Mouse (Mus musculus) spleen, adult 18-20 months (tissue): ENCODE data around the gene Styxl1.

Experiments
- DNase-seq, 2 experiments: peaks; one replicate each; pipeline ENCODE4 v3.0.0; 2022; ENCODE audit warnings: mixed read lengths in 2 of 2

Gene Styxl1

DNA sequence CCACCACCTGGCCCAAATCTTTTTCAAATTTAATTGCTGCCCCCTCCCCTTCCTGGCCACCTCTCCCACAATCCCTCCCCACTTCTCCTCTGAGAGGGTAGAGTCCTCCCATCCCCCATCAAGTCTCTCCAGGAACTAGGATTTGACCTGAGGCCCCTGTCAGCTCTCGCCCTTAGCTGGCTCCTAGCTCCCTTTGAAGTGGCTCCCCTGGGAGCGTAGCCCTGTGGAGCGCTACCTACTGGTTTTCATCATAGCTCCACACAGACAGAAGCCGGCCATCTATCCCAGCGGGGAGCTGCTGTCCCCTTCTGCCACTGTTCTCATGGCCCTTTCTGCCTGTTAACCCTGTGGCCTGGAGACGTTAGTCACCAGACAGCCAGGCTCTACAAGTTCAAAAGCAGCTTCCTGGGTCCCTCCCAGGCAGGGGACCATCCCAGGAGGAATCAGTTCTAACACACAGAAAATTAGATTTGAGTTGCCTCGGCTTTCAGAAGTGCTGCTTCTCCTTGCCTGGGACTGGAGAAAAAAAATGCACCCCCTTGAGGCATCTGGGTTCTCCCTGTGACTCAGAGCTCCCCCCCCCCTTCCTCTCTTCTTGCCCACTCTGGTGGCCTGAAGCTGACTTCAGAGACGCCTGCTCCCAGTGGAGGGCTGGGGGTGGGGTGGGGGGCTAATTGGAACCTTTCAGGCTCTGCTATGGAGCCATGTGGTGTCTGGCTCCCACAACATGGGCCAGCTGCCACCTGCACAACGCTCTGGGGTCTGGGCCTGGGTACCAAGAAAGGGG lies 53.5 kb downstream of the Styxl1 start:
- DNase-seq: no peak

DNA sequence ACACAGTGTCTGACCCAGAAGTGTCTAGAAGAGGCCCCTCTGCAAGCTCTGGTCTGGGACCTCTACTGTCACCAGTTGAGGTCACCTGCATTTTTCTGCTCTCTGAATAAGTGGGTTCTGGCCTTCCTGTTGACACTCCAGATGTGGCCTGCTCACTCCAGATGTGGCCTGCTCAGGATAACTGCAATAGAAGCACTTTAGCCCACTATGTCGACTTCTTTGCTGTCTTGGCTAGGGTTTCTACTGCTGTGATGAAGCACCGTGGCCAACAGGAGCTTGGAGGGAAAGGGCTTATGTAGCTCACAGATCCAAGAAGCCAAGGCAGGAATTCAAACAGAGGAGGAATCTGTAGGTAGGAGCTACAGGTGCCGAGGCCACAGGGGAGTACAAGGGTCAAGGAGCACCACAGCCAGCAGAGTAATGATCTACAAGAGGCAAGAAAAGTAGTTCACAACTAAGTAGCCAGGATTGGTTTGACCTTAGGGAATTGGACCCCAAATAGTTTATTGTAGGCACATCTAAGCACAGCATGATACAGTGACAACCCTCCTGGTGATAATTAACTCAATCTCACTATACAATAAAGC lies 54.9 kb downstream of the Styxl1 start:
- no peak for DNase-seq

DNA sequence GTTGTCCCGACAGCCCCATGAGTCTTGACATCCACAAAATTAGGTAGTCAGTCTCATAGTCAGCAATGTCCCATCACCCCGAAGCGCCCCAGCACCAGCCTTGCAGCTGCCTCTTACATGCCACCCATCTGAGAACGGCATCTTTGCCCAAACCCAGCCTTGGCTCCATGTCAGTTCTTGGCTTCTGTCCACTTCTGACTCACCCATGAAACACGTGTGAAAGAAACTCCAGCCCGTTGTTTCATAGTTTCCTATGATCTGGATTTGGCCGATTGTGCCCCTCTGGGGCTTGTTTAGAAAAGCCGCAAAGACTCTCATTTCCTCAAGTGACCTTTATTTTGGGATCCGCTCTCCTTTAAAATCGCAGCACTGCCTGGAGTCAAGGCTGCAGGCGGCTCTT lies 56.1 kb downstream of the Styxl1 start:
- no peak for DNase-seq

DNA sequence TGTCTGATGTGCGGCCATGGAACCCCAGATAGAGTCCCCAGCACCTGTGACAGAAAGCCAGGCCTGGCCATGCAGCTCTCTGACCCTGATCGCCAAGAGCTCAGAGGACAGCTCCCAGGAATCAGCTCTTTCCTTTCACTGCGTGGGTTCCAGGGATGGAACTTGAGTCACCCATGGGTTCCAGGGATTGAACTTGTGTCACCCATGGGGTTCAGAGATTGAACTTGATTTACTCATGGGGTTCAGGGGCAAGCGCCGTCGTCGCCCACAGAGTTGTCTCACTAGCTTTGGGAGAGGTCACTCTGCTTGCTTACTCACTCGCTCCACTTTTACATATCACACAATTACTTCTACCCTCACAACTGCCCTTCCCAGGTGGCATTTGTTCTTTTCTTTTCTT lies 57.1 kb downstream of the Styxl1 start:
- DNase-seq: no peak

DNA sequence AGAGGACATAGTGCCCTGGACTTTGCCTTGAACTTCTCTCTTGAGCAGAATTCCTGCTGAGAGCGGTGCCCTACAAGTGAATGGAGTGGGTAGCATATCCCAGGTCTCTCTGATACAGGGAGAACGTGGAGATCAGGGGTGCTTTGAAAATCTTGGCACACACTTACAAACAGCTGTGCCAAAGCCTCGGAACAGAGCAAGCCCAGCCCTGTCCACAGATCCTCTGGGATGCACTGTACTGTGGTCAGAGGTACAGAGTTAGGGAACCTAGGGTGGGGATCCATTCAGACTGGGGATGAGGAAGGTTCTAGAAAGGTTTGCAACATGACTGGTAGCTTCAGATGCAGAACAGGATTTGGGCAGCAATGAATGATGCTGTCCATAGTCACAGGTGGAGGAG lies 58.1 kb downstream of the Styxl1 start:
- DNase-seq: no peak

DNA sequence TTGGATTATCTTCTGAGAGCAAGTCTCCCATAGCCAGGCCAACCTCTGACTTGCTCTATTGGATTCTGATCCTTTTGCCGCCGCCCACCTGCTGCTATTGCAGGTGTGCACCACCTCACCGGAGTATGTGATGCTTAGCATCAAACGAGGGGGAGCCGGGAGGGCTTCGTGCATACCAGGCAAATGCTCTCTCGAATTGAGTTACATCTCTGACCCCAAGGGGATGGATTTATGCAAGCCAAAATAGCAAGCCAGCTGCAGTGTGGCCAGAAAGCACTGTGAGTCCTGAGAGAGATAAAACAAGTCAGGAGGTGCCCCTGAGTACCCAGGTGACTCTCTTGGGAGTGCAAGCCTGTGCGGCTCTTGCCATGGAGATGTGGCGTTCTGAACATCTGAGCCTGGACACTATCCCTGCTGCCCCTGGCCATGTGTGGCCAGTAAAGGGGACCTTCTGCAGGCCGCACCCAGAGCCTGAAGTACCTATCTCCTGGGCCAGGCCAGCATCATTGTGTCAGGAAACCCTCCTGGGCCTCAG lies 58.5 kb downstream of the Styxl1 start:
- no peak for DNase-seq

DNA sequence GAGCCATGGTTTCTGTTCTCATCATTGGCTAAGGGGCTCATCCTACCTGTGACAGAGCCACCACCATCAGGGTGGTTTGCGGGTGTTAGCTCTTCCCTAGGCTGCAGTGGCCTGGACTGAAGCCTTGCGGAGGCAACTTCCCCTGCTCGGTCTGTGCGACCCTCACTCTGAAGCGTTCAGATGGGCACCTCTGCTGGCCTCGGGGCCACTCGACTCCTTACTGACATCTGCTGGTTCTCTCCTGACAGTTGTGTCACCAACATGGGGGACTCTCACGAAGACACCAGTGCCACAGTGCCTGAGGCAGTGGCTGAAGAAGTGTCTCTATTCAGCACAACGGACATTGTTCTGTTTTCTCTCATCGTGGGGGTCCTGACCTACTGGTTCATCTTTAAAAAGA lies 62.6 kb downstream of the Styxl1 start:
- DNase-seq: peak in 1 of 2 experiments; percentile 22

DNA sequence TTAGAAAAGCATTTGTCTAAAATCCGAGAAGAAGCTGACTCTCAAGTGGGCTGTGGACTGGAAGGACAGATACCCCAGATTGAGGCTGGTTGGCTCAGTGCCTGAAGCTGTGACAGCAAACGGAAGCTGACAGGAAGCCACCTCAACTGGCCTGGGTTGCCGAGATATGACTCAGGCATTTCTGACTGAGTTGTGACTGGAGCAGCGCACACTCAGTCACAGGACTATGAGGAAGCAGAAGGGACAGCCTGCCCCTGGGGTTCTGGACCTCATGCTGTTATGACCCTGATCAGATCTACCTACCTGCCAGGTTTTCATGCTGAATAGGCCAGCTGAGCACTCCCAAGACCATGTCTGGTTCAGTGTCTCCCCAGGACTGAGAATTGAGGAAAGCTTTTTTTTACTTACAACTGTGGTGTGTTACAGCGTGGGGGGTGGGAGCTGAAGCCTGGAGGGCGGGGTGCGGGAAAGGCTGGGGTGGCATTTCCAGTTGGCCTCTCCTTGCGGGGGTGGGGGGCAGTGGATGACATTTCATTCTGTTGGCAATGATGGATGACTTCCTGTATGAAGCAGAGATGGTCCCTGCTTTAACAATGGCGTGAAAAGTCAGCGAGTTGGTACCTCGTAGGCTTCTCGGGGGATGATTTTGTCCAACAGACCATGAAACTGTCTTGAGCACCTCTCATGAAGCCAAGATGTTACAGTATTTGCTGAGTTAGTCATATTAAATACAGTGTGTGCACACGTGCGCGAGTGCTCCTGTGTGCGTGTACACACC lies 64.6 kb downstream of the Styxl1 start:
- DNase-seq: peak; percentile 44 to 52

DNA sequence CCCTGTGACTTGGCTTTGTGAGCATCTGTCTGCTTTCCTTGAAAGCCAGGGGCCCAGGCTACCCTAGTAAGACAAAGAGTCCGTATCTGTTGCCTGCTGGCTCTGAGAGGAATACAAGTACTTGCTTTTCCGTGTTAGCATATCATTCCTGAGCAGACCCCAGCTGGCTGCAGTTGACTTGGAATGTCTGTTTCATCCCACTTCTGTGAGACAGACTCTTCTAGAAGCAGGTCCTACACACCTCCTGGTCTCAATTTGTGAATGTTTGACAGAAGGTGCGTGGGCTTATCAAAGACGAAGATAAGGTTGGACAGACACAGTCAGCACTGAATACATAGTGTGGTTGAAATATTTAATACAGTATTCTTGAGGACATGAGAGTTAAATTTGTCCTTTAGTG lies 65.4 kb downstream of the Styxl1 start:
- DNase-seq: no peak

DNA sequence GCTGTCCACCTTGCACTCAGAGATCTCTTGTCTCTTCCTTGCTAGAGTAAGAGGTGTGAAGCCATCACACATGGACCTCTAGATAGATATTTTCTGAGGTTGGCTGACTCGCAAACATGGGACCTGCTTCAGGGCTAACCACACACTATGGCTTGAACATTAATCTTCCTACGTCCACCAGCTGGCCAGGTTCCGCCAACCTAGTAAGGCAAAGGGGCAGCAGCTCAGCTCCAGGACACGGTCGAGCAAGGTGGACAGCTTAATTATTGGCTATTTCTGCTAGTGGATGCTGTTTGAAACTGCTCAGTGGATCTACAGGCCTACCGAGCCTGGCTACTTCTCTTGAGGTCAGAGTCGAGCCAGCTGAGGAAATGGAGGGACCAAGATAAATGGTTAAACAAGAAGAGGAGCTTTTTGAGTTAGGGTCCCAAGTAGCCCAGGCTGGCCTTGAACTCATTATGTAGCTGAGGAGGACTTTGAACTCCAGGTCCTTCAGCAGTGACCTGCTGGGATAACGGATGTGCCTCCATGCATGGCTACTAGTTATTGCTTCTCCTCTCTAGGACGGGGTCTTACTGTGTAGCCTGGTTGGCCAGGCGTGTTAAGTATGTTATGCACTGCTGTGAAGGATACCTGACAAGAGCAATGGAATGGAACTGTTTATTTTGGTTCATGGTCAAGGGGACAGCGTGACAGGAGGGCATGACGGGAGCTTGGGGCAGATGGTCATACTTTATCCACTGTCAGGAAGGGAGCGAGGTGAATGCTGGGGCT lies 66.4 kb downstream of the Styxl1 start:
- DNase-seq: no peak

DNA sequence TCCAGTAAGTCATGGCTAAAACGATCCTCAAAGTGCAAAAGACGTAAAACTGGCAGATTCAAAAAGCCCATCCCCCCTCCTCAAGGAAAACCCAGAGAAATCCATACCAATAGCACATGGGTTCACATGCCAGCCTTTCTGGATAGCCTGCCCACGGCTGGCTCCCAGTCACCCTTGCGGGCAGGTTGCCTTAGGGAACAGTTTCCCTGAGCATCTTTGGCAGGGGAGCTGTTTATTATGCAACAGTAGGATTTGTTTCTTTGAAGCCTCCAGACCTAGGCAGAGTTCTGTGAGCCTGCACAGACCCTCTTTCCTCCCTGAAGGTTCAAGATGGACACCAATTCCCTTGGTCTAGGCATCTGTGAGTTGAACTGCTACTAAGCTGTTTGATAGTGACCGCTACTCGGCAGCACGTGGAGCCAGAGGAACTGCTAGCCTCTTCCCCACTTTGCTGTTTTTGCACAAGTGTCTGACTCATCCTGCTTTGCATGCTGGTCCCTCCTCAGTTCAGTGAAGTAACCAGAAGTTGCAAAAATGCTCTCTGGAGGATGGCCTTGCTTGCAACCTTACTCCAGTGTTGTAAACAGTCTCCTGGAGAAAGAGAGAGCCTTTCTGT lies 67.5 kb downstream of the Styxl1 start:
- peak; percentile 17 to 20 for DNase-seq

DNA sequence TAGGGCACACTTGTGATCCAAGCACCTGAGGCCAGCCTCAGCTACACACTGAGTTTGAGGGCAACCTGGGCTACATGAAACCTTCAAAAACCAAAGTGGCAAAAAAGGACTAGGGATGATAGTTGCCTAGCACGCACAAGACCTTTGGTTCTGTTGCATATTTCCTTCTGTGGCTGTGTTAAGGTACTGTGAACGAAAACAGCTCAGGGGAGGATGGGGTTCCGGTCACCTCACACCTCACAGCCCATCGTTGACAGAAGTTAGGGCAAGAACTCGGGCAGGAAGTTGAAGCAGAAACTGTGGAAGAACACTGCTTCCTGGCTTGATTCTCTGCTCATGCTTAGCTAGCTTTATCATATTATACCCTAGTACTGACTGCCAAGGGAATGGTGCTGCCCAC lies 68.5 kb downstream of the Styxl1 start:
- no peak for DNase-seq

DNA sequence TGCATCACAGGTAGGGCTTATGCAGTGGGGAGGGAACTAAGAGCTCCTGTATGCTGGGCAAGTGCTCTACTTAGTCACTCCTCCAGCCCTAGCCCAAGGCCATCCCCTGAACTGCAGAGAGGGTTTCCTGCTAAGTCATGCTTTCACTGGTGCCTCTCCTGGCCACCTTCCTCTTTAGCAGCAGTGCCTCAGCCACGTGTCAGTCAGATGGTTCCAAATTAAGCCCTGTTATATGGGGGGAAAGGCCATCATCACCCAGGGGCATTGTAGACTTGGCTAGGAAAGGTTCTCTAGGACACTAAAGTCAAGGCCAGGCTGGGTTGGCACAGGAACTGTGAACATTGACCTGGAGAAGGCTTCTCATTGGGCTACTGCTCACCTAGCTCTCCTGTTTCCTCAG lies 70.3 kb downstream of the Styxl1 start:
- DNase-seq: peak in 1 of 2 experiments; percentile 21

DNA sequence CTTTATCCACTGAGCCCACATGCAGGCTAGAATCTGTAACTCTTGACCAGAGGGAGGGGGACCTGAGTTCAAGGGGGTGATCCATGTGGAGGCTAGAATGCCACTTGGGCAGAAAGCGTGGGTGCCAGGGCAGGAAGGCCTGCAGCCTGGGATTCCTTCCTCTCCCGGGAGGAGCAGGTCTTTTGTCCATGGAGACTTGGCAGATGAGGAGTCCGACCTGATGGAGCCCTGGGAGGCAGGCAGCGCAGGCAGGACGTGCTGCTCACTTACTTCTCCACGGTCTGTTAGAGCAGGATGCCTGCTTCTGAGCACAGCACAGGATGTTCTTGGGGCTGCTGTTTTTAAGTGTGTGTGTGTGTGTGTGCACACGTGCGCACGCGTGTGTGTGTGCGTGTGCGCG lies 71.1 kb downstream of the Styxl1 start:
- DNase-seq: no peak

DNA sequence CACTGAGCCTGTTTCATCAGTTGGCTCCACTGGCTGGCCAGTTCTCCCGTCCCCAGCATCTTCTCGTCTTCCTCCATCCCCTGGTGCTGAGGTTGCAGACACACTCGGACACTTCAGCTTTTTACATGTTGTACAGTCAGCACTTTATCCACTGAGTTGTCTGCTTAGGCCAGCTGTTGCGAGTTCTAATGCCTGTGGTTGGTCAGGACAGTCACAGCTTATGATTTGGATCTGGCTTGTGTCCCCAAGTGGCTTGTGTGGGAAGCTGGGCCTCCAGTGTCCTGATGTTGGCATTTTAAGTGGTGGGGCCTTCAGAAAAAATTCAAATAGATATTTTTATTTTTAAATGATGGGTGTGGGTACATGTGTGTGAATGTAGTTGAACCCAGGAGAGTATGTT lies 72.8 kb downstream of the Styxl1 start:
- no peak for DNase-seq

DNA sequence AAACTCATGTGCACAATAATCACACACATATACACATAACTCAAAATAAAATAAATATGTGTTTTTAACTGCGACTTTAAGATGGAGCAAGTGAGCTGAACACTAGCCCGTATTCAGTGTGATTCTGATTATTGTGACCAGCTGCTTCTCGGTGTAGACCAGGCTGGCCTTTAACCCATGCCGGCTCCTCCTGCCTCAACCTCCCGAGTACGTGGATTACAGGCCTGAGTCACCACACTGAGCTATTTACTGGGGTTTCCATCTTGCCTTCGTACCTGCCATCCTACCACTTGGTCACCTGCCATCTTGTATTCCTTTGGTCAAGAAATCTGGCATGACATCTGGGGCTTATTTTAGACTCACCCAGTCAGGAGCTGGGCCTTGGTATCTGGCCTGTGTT lies 74.8 kb downstream of the Styxl1 start:
- no peak for DNase-seq

DNA sequence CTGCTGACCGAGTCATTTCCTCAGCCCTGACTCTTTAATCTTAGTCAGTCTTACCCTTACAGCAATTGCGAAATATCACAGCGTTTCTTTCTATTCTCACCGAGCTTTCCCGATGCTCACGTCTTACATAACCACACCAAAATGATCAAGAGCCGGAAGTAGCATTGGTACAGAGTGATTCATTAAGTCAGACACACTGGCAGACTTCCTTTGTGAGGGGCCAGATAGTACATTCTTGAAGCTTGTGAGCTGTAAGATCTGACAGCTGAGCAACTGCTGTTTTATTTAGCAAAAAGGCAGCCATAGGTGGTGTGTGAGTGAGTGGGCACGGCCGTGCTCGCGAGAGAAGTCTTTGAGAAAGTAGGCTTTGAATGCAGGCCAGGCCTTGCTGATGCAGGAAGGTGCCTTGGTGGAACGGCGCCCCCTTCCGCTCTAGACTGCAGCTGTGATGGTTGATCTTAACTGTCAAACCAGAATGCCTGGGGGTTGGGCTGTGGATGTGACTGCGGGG lies 75.4 kb downstream of the Styxl1 start:
- peak; percentile 28 to 49 for DNase-seq

DNA sequence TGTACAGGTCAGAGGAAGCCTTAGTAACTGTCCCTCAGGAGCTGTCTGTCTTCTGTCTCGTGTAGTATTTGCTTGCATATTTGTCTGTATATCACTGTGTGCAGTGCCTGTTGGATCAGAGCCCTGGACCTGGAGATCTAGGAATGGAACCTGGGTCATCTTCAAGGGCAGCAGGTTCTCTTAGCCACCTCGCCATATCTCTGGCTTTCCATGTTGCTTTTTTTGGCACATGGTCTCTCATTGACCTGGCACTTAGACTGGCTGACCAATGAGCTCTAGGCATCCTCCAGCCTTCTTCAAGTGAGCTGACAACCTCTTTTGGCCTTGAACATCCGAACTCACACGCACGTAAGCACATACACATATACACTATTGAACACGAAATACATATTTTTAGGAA lies 76.0 kb downstream of the Styxl1 start:
- DNase-seq: no peak

DNA sequence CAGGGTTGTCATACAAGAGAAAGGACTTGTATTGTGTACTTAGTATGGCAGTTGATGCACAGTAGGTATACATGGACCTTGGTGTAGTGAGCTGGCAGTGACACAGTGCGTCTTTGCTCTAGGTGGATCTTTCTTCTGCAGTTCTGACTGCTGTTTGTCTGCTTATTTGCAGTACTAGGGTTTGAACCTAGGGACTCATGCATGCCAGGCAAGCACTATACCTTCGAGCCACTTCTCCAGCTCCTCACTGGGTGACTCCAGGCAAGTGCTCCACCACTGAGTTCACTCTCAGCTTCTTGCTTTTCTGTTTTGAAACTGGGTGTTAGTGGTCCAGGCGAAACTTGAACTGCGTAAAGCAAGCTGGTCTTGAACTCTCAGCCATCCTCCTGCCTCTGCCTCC lies 76.6 kb downstream of the Styxl1 start:
- DNase-seq: no peak

DNA sequence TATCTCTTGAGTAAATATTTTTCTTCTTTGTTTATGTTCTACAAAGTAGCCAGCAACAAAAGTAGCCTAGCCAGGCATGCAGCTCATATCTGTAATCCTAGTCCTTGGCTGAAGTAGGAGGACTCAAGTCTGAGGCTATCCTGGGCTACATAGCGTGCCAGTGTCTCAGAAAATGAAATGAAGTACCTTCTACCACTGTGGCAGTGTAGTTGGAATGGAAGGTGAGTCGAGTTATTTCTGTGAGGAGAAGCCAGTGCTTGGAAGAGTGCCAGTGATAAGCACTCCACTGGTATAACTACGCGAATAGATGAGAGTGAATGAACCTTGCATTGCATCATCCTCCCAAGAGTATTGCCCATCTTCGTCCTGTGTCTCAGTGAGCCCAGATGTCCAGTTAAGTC lies 80.5 kb downstream of the Styxl1 start:
- DNase-seq: no peak
